Mouse (Mus musculus) lung, adult 2 months (tissue): ENCODE data around the gene P2ry10b.

ENCODE experiments used
- CTCF ChIP-seq: fragments of 200-500 bp; IDR thresholded peaks from 2 replicates; pipeline ENCODE4 v1.5.1; 2011; ENCODE audit warnings: mild to moderate bottlenecking, low read length, control low read depth; ENCODE audit not compliant: insufficient read depth
- POLR2A ChIP-seq: fragments of 200-500 bp; IDR thresholded peaks from 2 replicates; pipeline ENCODE4 v1.6.1; 2011; ENCODE audit warnings: low read depth, mild to moderate bottlenecking, control low read depth, low read length, borderline replicate concordance; ENCODE audit errors: extremely low read depth

- no peak for TF ChIP-seq CTCF
- no peak for TF ChIP-seq POLR2A
Measured at GRCm38 (mm10) chrX:107150752-107151515, 2.2 kb downstream of the P2ry10b start.
